Mouse (Mus musculus) testis, adult 2 months (tissue): ENCODE data around the gene Ehbp1.

Experiments
- CTCF ChIP-seq: fragments of 200-500 bp; IDR thresholded peaks from 2 replicates; pipeline ENCODE4 v1.5.1; 2012; ENCODE audit warnings: low read depth, mild to moderate bottlenecking, inconsistent platforms, low read length, moderate library complexity; ENCODE audit not compliant: control insufficient read depth, insufficient read depth, insufficient replicate concordance
- POLR2A ChIP-seq: fragments of 200-500 bp; IDR thresholded peaks from 2 replicates; pipeline ENCODE4 v1.6.1; 2012; ENCODE audit warnings: low read depth, mild to moderate bottlenecking, inconsistent platforms, low read length, moderate library complexity; ENCODE audit not compliant: control insufficient read depth

DNA sequence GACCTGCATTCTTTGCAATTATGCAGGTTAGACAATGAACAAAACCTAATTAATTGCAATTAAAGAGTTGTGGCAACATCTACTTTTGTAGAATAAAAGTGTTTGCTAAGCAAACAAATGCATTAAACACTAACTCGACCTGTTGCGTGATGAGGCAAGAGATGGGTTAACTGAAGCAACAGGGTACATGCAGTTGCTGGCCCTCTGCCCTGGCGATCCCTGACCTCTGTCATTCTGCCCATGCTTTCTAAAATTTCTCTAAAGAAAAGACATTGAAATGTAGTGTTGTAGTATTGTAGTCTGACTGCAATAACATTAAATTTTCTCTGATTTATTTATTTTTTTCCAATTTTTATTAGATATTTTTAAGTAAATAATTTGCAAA, 31.2 kb upstream of the Ehbp1 start:
- TF ChIP-seq CTCF = no peak
- no peak for TF ChIP-seq POLR2A
